Mouse (Mus musculus) midbrain, postnatal 0 days (tissue): Measurements from ENCODE around the gene Peak1. TPM values are rescaled to one million over a fixed set of nuclear protein-coding genes. Genes with fewer than 3 reads are reported as not detected.

ENCODE experiments used
- ATAC-seq: fragments of 200-750 bp; cut with Nextera tagmentation; 2 replicates; pipeline ENCODE4 v1.8.0; 2017; ENCODE audit warnings: moderate number of reproducible peaks, mild to moderate bottlenecking, moderate TSS enrichment, moderate library complexity; ENCODE audit not compliant: low FRiP score
- DNase-seq: peaks from one replicate; pipeline ENCODE4 v3.0.0-alpha.2; 2015; ENCODE audit warnings: low spot score
- H3K27ac ChIP-seq: fragments of 300-500 bp; sonication (generic); 2 replicates; pipeline ENCODE4 v1.5.1; 2014; ENCODE audit warnings: low read depth, mild to moderate bottlenecking, low read length, mixed read lengths
- H3K27me3 ChIP-seq: fragments of 300-500 bp; sonication (generic); 2 replicates; pipeline ENCODE4 v1.6.1; 2014; ENCODE audit warnings: low read length, control low read depth, mixed read lengths; ENCODE audit not compliant: insufficient read depth
- H3K36me3 ChIP-seq: fragments of 300-500 bp; sonication (generic); 2 replicates; pipeline ENCODE4 v1.6.1; 2014; ENCODE audit warnings: low read length, control low read depth, mixed read lengths; ENCODE audit not compliant: insufficient read depth
- H3K4me1 ChIP-seq: fragments of 300-500 bp; sonication (generic); 2 replicates; pipeline ENCODE4 v1.6.1; 2014; ENCODE audit warnings: mild to moderate bottlenecking, control low read depth, antibody characterized with exemption, low read length, mixed read lengths; ENCODE audit not compliant: insufficient read depth
- H3K4me2 ChIP-seq: fragments of 300-500 bp; sonication (generic); 2 replicates; pipeline ENCODE4 v1.6.1; 2014; ENCODE audit warnings: low read depth, mild to moderate bottlenecking, low read length, mixed read lengths; ENCODE audit not compliant: poor library complexity, severe bottlenecking
- H3K4me3 ChIP-seq: fragments of 300-500 bp; sonication (generic); 2 replicates; pipeline ENCODE4 v1.5.1; 2014; ENCODE audit warnings: low read depth, mild to moderate bottlenecking, low read length, moderate library complexity
- H3K9ac ChIP-seq: fragments of 300-500 bp; sonication (generic); replicated peaks from 2 replicates; pipeline ENCODE4 v1.6.1; 2014; ENCODE audit warnings: mild to moderate bottlenecking, low read length, moderate library complexity, mixed read lengths; ENCODE audit not compliant: poor library complexity, severe bottlenecking
- H3K9me3 ChIP-seq: fragments of 300-500 bp; sonication (generic); 2 replicates; pipeline ENCODE4 v1.6.1; 2016; ENCODE audit warnings: low read length, control low read depth
- CTCF ChIP-seq: IDR thresholded peaks from 2 replicates; pipeline ENCODE4 v1.5.1; 2016; ENCODE audit warnings: antibody characterized with exemption, mild to moderate bottlenecking
- WGBS: fragments of 180-500 bp; shearing (Covaris S2); extraction: QIAGEN DNeasy Blood & Tissue Kit; methylation state at CpG from one replicate; pipeline ENCODE4 v1.1.7; 2014; 5-methylcytosine and 5-hydroxymethylcytosine counted together
- polyA plus RNA-seq: library from polyadenylated mRNA; unstranded; fragments of >200 nt; fragmentation: Nextera tagmentation; extraction: Ambion mirVana; gene quantifications from 2 replicates; pipeline ENCODE4 v1.2.1, GENCODE M21; 2015
- total RNA-seq: library from RNA; depleted of rRNA; stranded (reverse); fragments of >200 nt; gene quantifications from 2 replicates; pipeline ENCODE4 v1.2.3, GENCODE M21; 2014

Peak1 gene
- total and polyA plus RNA-seq, 2 experiments from 2014 or later = 2.7 to 5.9 TPM

DNA sequence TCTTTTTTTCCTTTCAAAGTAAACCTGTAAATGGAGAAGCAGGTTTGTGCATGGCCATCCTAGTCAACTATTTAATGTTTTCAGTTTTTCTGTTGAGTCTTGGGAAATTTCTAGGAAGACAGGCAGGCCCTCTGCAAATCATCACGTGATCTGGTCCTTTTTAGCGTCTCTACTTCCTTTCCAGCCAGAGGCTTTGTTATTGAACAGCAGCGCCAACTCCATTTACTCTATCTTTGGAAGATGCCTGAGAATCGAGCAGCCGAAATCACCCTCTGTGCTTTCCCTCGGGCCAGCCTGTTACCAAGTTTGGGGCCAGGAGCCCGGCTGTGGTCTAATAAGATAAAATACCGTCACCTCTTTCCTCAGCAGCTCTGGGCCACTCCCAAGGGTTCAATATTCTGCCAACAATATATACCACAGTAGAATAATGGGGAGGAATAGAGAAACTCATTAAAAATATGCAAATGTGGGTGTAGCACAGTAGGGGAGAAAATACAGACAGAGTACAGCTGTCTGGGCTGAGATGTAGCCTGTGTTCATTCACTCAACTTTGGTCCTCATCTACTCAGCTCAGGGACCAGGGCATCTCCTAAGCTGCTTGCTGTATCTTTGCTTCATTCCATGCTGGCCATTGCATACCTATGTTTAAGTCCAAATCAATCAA, 237.6 kb downstream of the Peak1 start:
- 24% methylated on average over 8 of the region's 8 CpGs for WGBS
- DNase-seq (peak; percentile 19), ATAC-seq (no peak)
- no peak overlapping the region for H3K4me2 ChIP-seq
- no peak overlapping the region for H3K27ac ChIP-seq
- no peak overlapping the region for H3K9ac ChIP-seq
- no peaks in the 10 kb centered on the region for H3K27me3 ChIP-seq
- peaks cover 2% of the 10 kb centered on the region; the same call in 1 of the 2 replicates for H3K4me1 ChIP-seq
- TF ChIP-seq CTCF = no peak
- H3K4me3 ChIP-seq = no peak overlapping the region
- H3K9me3 ChIP-seq = no peaks in the 10 kb centered on the region
- H3K36me3 ChIP-seq = no peaks in the 10 kb centered on the region

DNA sequence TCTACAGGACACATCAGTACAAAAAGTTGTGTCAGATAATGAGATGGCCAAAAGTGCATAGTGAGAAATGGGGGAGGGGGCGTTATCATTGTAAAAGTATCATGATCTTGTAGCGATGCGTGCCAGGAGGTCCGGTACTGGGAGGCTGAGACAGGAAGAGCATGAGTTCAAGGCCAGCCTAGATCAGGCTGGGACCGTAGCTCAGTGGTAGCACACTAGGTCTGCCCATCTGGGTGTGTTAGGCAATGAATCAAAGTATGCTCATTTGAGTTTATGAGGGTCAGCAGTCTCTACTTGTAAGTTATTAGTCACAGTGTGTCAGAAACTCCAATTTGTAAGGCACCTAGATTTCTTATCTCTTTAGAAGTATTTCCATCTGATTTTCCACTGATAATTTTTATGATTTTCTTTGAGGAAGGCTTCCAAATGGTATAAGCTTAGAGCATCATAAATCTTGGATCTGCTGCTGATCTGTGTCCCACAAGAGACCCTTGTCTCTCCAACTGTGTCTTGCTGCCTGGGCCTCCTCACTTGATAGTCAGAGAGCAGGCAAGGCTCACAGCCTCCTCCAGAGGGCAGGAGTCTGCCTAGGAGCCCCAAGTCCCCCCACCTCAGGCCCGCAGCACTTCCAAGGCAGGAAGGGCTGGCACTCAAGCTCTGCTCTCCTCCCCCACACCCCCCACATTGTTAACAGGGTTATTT, 238.3 kb downstream of the Peak1 start:
- H3K4me1 ChIP-seq = peaks cover 2% of the 10 kb centered on the region; the same call in 1 of the 2 replicates
- peak; percentile 60 for DNase-seq
- no peak overlapping the region for H3K4me2 ChIP-seq
- no peak overlapping the region for H3K27ac ChIP-seq
- 84% methylated on average over 6 of the region's 6 CpGs for WGBS
- no peak overlapping the region for H3K4me3 ChIP-seq
- H3K27me3 ChIP-seq = no peaks in the 10 kb centered on the region
- ATAC-seq = no peak
- H3K9me3 ChIP-seq = no peaks in the 10 kb centered on the region
- H3K9ac ChIP-seq = no peak overlapping the region
- no peaks in the 10 kb centered on the region for H3K36me3 ChIP-seq
- TF ChIP-seq CTCF = peak; percentile 57

DNA sequence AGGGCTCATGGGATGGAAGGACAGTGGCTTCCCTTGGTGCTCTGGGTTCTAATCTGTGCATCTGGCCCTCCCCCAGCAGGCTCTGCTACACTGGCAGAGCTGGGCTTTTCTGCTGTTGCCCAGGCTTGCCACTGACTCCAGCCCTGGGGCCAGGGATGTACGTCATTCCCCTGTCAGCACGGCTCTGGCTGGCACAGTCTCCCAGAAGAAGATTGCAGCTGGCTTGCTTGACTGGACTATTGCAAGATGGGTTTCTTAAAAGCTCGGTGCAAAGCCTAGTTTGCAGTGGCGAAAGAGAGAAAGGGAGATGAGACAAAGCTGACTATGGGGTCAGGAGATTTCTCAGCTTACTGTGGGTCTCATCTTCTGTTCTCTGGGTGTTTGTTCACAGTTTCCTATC, 240.5 kb downstream of the Peak1 start:
- no peak overlapping the region for H3K4me3 ChIP-seq
- H3K27ac ChIP-seq = no peak overlapping the region
- ATAC-seq = no peak
- no peak overlapping the region for H3K4me2 ChIP-seq
- DNase-seq = no peak
- H3K27me3 ChIP-seq = no peaks in the 10 kb centered on the region
- peaks cover 2% of the 10 kb centered on the region; the same call in 1 of the 2 replicates for H3K4me1 ChIP-seq
- 78% methylated on average over 4 of the region's 4 CpGs for WGBS
- TF ChIP-seq CTCF = no peak
- H3K9me3 ChIP-seq = no peaks in the 10 kb centered on the region
- H3K9ac ChIP-seq = no peak overlapping the region
- H3K36me3 ChIP-seq = no peaks in the 10 kb centered on the region

DNA sequence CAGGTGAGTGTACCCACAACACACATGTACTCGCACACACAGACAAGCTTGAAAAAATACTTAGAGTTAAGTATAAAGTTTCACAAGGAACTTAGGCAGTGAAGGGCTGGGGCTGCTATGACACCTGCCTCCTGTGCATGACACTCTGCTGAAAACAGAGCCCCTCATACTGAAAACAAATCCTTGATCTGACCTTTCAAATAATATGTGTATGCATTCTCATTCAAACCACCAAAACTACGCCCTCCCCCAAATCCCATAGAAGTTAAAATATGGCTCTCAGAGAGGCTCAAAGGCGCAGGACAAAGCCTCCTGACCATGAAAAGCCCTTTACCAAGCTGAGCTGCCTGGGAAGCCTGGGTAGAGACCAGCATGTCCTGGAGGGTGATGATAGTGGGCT, 242.6 kb downstream of the Peak1 start:
- Histone ChIP-seq H3K27ac (no peak overlapping the region), H3K27me3 (no peaks in the 10 kb centered on the region), H3K4me3 (no peak overlapping the region), H3K4me1 (peaks cover 2% of the 10 kb centered on the region; the same call in 1 of the 2 replicates), H3K9ac (no peak overlapping the region), H3K36me3 (no peaks in the 10 kb centered on the region), H3K4me2 (no peak overlapping the region), H3K9me3 (no peaks in the 10 kb centered on the region)
- ATAC-seq = no peak
- TF ChIP-seq CTCF = no peak
- WGBS = 80% methylated on average over 3 of the region's 3 CpGs
- DNase-seq = no peak

DNA sequence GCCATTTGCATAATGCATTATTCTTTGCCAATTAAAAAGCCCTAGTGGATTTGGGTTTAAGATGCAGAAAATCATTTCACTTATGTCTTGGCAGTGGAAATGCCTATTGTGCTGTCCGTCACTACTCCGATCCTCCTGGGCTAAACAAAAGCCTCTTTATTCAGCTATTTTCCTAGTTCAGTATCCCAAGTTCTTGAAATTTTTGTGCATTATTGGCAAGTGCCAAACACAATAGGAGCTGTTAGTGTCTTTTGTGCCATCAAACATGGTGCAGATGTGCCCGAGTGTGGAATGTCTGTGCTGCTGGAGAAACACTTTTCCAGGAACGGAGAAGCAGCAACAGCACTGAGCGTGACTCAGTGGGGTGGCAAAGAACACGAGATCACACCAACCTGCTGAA, 250.2 kb downstream of the Peak1 start:
- Histone ChIP-seq H3K9ac (no peak overlapping the region), H3K27ac (no peak overlapping the region), H3K36me3 (no peaks in the 10 kb centered on the region), H3K4me2 (no peak overlapping the region), H3K9me3 (no peaks in the 10 kb centered on the region), H3K4me3 (no peak overlapping the region), H3K27me3 (no peaks in the 10 kb centered on the region), H3K4me1 (no peaks in the 10 kb centered on the region; the same call in 1 of the 2 replicates)
- no peak for ATAC-seq
- 20% methylated on average over 6 of the region's 6 CpGs for WGBS
- no peak for TF ChIP-seq CTCF
- DNase-seq = no peak

DNA sequence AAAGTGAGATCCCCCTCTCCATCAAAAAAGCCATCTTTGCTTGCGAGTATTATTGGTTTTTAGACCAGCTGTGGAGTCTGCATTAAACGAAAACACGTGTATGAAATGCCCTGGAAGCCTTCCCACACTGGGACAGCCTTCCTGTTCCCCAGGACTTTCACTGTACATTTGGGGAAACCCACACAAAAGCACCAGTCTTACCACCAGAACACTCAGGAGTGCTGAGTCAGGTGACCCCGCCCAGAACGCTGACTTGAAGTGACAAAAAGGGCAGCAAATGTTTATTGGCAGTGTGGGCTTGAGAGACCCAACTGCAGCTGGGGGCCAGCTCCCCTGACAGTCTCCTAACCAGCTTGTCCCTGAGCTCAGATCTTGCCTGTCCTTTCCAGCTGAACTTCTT, 251.7 kb downstream of the Peak1 start:
- no peak overlapping the region for H3K9ac ChIP-seq
- H3K4me2 ChIP-seq = no peak overlapping the region
- TF ChIP-seq CTCF = no peak
- no peak for ATAC-seq
- H3K4me3 ChIP-seq = no peak overlapping the region
- no peak for DNase-seq
- H3K27me3 ChIP-seq = no peaks in the 10 kb centered on the region
- no peaks in the 10 kb centered on the region; the same call in 1 of the 2 replicates for H3K4me1 ChIP-seq
- WGBS = 69% methylated on average over 5 of the region's 5 CpGs
- H3K36me3 ChIP-seq = no peaks in the 10 kb centered on the region
- no peaks in the 10 kb centered on the region for H3K9me3 ChIP-seq
- no peak overlapping the region for H3K27ac ChIP-seq
